Mouse (Mus musculus): ENCODE measurements around the gene D13Ertd608e. TPM values are rescaled to one million over a fixed set of nuclear protein-coding genes. Genes with fewer than 3 reads are reported as not detected.
A peak's percentile ranks its signal among the peaks of the same experiment; 100 is the strongest.
"Not testable (repeated sequence)": the region's sequence is repeated elsewhere in the genome, so short reads cannot be mapped to it uniquely, and the experiment has no call there.

D13Ertd608e gene
- not detected in 2 replicates for polyA plus RNA-seq (2015; fragmentation: Nextera tagmentation; extraction: Ambion mirVana)

- not testable (repeated sequence) for H3K27ac ChIP-seq; H3K9me3 ChIP-seq; H3K9ac ChIP-seq; H3K27me3 ChIP-seq (replicated peaks); H3K4me1 ChIP-seq; H3K36me3 ChIP-seq (replicated peaks)
- WGBS = 23% methylated on average over 19 of the region's 25 CpGs
- peak; percentile 46 for ATAC-seq (replicated peaks)
- Histone ChIP-seq H3K4me2 (peak within 1 kb of the TSS; percentile 46), H3K4me3 (peak within 1 kb of the TSS; percentile 26)
Measured at GRCm38 (mm10) chr13:119835320-119836056, at the start of gene D13Ertd608e. TSS of gene D13Ertd608e (plus strand) at chr13:119836006.

- Histone ChIP-seq H3K27ac (peak overlapping the region; percentile 93), H3K4me1 (peaks cover 27% of the 10 kb centered on the region), H3K36me3 (replicated peaks) (peaks cover 5% of the 10 kb centered on the region; the same call in 1 of the 2 replicates), H3K4me3 (peak overlapping the region; percentile 97), H3K9ac (peak overlapping the region; percentile 96), H3K4me2 (peak overlapping the region; percentile 53), H3K9me3 (no peaks in the 10 kb centered on the region), H3K27me3 (replicated peaks) (no peaks in the 10 kb centered on the region)
- under 1% methylated on average over 56 of the region's 66 CpGs for WGBS
- ATAC-seq (replicated peaks) = peak; percentile 78
Measured at GRCm38 (mm10) chr13:119789851-119790717, 45.7 kb upstream of the D13Ertd608e start.

- no peaks in the 10 kb centered on the region for H3K27me3 ChIP-seq (replicated peaks)
- H3K36me3 ChIP-seq (replicated peaks) = peaks cover 2% of the 10 kb centered on the region; the same call in 1 of the 2 replicates
- H3K27ac ChIP-seq = peak within 1 kb of the TSS; percentile 93
- WGBS = under 1% methylated on average over 62 of the region's 86 CpGs
- H3K4me3 ChIP-seq = peak within 1 kb of the TSS; percentile 97
- ATAC-seq (replicated peaks) = peak; percentile 97
- H3K4me2 ChIP-seq = peak within 1 kb of the TSS; percentile 68
- H3K9ac ChIP-seq = peak within 1 kb of the TSS; percentile 96
- H3K4me1 ChIP-seq = peaks cover 26% of the 10 kb centered on the region
- no peaks in the 10 kb centered on the region for H3K9me3 ChIP-seq
Measured at GRCm38 (mm10) chr13:119790761-119791579, 44.8 kb upstream of the D13Ertd608e start, which contains the start of gene Zfp131. TSS of gene Zfp131 (minus strand) at chr13:119790889.

- Histone ChIP-seq H3K4me1 (peaks cover 23% of the 10 kb centered on the region), H3K4me2 (peak overlapping the region; percentile 68), H3K36me3 (replicated peaks) (no peaks in the 10 kb centered on the region; the same call in 1 of the 2 replicates), H3K4me3 (peak overlapping the region; percentile 97), H3K9ac (peak overlapping the region; percentile 67), H3K9me3 (no peaks in the 10 kb centered on the region), H3K27me3 (replicated peaks) (no peaks in the 10 kb centered on the region), H3K27ac (peak overlapping the region; percentile 93)
- WGBS = 3% methylated on average over 18 of the region's 18 CpGs
- no peak for ATAC-seq (replicated peaks)
Measured at GRCm38 (mm10) chr13:119791580-119792135, 44.1 kb upstream of the D13Ertd608e start.

- peaks cover 20% of the 10 kb centered on the region for H3K4me1 ChIP-seq
- no peak overlapping the region for H3K4me3 ChIP-seq
- ATAC-seq (replicated peaks) = no peak
- H3K27ac ChIP-seq = no peak overlapping the region
- H3K9me3 ChIP-seq = no peaks in the 10 kb centered on the region
- H3K4me2 ChIP-seq = no peak overlapping the region
- H3K9ac ChIP-seq = no peak overlapping the region
- no peaks in the 10 kb centered on the region for H3K36me3 ChIP-seq (replicated peaks)
- WGBS = 84% methylated on average over 5 of the region's 5 CpGs
- no peaks in the 10 kb centered on the region for H3K27me3 ChIP-seq (replicated peaks)
Measured at GRCm38 (mm10) chr13:119792791-119793404, 42.9 kb upstream of the D13Ertd608e start.

GRCm38 (mm10) chr13:119797656-119798055, 38.1 kb upstream of the D13Ertd608e start:
- Histone ChIP-seq H3K4me2 (no peak overlapping the region), H3K9me3 (no peaks in the 10 kb centered on the region), H3K36me3 (replicated peaks) (no peaks in the 10 kb centered on the region), H3K27me3 (replicated peaks) (no peaks in the 10 kb centered on the region), H3K27ac (no peak overlapping the region), H3K4me3 (no peak overlapping the region), H3K9ac (no peak overlapping the region), H3K4me1 (no peaks in the 10 kb centered on the region)
- ATAC-seq (replicated peaks) = no peak
- 70% methylated on average over 4 of the region's 4 CpGs for WGBS

- WGBS = 82% methylated on average over 2 of the region's 2 CpGs
- ATAC-seq (replicated peaks) = no peak
- no peaks in the 10 kb centered on the region for H3K27me3 ChIP-seq (replicated peaks)
- no peaks in the 10 kb centered on the region for H3K9me3 ChIP-seq
- no peak overlapping the region for H3K9ac ChIP-seq
- H3K27ac ChIP-seq = no peak overlapping the region
- H3K4me1 ChIP-seq = no peaks in the 10 kb centered on the region
- no peak overlapping the region for H3K4me2 ChIP-seq
- no peak overlapping the region for H3K4me3 ChIP-seq
- no peaks in the 10 kb centered on the region for H3K36me3 ChIP-seq (replicated peaks)
Measured at GRCm38 (mm10) chr13:119808937-119809336, 26.9 kb upstream of the D13Ertd608e start.

- H3K4me1 ChIP-seq = no peaks in the 10 kb centered on the region
- H3K9me3 ChIP-seq = no peaks in the 10 kb centered on the region
- WGBS = 83% methylated on average over 9 of the region's 9 CpGs
- no peak overlapping the region for H3K4me3 ChIP-seq
- no peak overlapping the region for H3K4me2 ChIP-seq
- no peak overlapping the region for H3K9ac ChIP-seq
- no peak for ATAC-seq (replicated peaks)
- H3K27me3 ChIP-seq (replicated peaks) = no peaks in the 10 kb centered on the region
- H3K27ac ChIP-seq = no peak overlapping the region
- no peaks in the 10 kb centered on the region for H3K36me3 ChIP-seq (replicated peaks)
Measured at GRCm38 (mm10) chr13:119810031-119810430, 25.8 kb upstream of the D13Ertd608e start.

- 61% methylated on average over 8 of the region's 8 CpGs for WGBS
- no peak overlapping the region for H3K9ac ChIP-seq
- no peaks in the 10 kb centered on the region for H3K36me3 ChIP-seq (replicated peaks)
- no peak overlapping the region for H3K27ac ChIP-seq
- H3K4me3 ChIP-seq = no peak overlapping the region
- no peaks in the 10 kb centered on the region for H3K4me1 ChIP-seq
- ATAC-seq (replicated peaks) = no peak
- H3K27me3 ChIP-seq (replicated peaks) = no peaks in the 10 kb centered on the region
- H3K9me3 ChIP-seq = no peaks in the 10 kb centered on the region
- H3K4me2 ChIP-seq = no peak overlapping the region
Measured at GRCm38 (mm10) chr13:119816798-119817197, 19.0 kb upstream of the D13Ertd608e start.

- H3K4me3 ChIP-seq = no peak overlapping the region
- no peaks in the 10 kb centered on the region for H3K27me3 ChIP-seq (replicated peaks)
- no peak overlapping the region for H3K4me2 ChIP-seq
- 14% methylated on average over 2 of the region's 2 CpGs for WGBS
- no peak overlapping the region for H3K27ac ChIP-seq
- no peak for ATAC-seq (replicated peaks)
- H3K9me3 ChIP-seq = no peaks in the 10 kb centered on the region
- no peaks in the 10 kb centered on the region for H3K4me1 ChIP-seq
- H3K9ac ChIP-seq = no peak overlapping the region
- H3K36me3 ChIP-seq (replicated peaks) = no peaks in the 10 kb centered on the region
Measured at GRCm38 (mm10) chr13:119817579-119818206, 18.1 kb upstream of the D13Ertd608e start.

GRCm38 (mm10) chr13:119830116-119830515, 5.7 kb upstream of the D13Ertd608e start, which contains the start of gene AF067063:
TSS of gene AF067063 (minus strand) at chr13:119830216.
- not testable (repeated sequence) for H3K36me3 ChIP-seq (replicated peaks); H3K9ac ChIP-seq; H3K27me3 ChIP-seq (replicated peaks); H3K27ac ChIP-seq; H3K4me2 ChIP-seq; H3K4me3 ChIP-seq; ATAC-seq (replicated peaks); H3K9me3 ChIP-seq; H3K4me1 ChIP-seq
